Mouse (Mus musculus) mesoderm, embryonic 11.5 days (tissue): ENCODE data around the gene Pip4p1.

Source experiments
- DNase-seq: peaks from one replicate; pipeline ENCODE4 v3.0.0-alpha.2; 2012; ENCODE audit warnings: low read depth, low spot score

Pip4p1 gene

GRCm38 (mm10) chr14:50892541-50893459 is 37.9 kb downstream of the Pip4p1 start:
- no peak for DNase-seq

DNA sequence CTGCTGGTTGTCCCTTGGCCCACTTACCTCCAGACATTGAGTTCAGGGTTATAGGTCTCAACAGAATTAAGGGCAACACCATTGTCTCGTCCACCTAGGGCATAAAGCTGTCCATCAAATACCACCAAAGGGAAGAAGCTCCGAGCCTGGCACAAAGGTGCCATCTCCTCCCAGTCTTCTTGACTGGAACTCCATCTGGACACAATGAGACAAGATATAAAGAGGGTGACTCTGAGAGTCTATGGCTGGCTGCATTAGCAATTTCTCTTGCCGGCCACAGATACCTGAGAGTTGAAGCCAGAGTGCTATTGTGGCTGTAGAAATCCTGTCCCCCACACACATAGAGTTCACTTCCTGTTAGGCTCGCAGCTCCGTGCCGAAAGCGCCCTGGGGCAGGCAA is 38.6 kb downstream of the Pip4p1 start:
- DNase-seq, result no peak

GRCm38 (mm10) chr14:50891621-50892020 is 39.0 kb downstream of the Pip4p1 start:
- no peak for DNase-seq

- no peak for DNase-seq
Measured at GRCm38 (mm10) chr14:50876236-50876950, 54.3 kb downstream of the Pip4p1 start.
